Mouse (Mus musculus): ENCODE measurements around the gene Scfd2.

Gene Scfd2

DNA sequence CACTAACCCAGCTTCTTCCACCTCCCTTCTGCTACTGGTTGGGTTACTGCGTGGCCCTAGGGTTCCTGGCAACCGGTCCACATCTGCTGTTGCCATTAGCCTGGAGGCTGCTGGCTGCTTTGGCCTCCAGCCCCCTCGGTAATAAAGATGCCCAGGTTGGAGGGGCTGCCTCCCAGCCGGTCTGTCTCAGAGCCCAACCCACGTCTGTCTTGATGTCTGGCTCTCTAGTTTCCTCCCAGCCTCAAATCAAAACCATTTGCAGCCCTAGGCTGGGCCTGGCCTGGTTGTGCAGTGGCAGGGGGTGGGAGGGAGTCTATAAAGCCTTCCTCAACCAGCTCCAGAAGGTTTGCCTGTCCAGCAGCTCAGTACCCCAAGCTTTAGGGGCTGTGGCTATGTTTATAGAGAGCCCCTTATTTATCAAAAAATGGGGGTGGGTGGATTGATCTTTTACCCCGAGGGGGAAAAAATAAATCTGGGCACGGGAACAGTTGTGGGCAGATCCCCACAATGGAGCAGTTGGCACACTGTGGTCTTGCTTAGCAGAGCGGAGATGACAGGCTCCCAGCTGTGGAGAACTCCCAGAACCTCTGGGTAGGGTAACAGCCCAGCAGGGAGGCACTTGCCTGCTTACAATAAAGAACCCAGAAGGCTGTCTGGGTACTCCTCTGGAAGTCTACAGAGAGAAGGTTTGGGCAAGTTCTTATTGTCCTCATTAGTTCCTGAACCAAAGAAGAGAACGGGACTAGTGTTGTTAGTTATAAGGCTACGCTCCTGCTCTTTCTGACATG is 329.8 kb downstream of the Scfd2 start:
- no peak for DNase-seq (ENCODE audit: low spot score)

DNA sequence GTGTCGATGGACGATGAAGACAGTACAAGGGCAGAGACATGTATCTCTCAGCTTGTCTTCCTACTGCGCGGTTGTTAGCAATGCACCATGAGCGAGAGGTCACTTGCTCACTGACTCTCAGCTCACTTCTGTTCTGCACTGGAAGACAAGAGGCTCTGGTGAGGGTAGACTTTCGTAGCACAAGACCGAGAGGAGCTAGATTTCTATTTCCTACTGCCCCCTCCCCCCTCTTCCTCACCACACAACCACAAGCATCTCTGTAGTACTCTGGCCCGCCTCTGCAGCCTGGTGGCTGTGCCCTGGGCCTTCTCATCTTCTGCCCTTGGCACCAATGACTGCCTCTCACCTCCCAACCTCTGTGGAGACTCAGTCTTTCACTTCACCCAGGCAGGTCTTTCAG is 331.1 kb downstream of the Scfd2 start:
- no peak for DNase-seq (ENCODE audit: low spot score)

DNA sequence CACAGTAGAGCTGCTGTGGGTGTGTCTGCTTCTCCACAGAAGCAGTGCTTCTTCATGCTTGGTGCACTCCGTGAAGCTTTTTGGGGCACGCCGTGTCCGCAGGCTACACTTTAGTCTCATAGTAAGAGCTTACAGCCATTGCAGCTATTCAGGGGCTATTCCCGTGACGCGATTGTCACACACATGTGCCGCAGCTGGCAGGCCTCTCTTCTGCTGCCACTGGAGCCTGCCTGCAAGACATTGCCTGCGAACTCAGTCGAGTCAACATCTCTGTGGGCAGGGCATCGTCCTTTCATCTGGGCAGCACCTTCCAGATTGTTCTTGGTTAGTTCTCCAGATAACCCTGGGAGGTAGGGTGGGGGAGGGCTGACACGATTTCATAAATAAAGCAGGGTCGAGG is 331.8 kb downstream of the Scfd2 start:
- DNase-seq (ENCODE audit: low spot score) = no peak

DNA sequence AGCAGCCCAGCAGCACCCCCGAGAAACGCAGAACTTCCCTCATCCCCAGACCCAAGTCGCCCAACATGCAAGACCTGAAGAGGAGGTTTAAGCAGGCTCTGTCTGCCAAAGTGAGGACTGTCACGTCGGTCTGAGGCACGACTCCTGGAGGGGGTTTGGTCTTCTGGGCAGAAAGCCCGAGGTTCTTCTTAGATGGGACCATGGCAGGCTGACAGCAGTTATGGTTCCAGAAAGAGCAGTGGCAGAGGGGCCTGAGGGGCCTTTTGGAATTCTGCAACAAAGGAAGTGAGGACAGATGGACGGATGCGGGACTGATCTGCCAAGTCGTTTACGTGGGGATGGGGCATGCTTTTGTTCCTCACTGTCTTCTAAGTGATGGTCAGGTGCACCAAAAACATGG is 333.1 kb downstream of the Scfd2 start:
- DNase-seq (ENCODE audit: low spot score) = no peak

DNA sequence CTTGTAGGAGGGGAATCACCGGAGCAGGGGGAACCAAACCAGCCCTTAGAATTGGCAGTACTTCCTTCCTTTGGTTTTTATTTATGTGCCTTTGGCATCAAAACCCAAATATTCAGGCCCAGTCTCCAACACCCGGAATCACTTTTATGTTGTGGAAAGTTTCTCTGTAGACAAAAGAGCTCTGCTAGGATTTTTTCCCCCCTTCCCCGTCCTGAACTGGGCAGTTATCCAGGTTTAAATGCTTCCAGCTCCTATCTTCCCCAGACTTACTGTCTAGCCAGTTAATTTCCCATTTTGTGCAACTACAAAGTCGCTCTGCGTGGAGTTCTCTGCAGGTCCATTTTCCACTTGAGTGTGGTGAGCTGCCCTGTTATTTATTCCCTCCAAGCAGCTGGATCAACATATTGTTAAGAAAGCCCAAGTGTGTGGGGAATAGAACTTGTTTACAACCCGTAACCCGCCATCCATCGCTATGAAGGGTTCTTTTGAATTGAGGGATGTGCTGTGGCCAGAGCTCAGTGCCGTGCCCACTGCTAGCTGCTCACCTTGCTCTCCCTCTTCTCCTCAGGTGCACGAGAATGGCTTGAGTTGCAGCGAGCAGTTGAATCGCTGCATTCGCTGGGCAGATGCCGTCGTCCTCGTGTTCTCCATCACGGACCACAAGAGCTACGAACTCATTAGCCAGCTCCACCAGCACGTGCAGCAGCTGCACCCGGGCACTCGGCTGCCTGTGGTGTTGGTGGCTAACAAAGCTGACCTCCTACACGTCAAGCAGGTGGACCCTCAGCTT is 333.8 kb downstream of the Scfd2 start:
- no peak for DNase-seq (ENCODE audit: low spot score)

DNA sequence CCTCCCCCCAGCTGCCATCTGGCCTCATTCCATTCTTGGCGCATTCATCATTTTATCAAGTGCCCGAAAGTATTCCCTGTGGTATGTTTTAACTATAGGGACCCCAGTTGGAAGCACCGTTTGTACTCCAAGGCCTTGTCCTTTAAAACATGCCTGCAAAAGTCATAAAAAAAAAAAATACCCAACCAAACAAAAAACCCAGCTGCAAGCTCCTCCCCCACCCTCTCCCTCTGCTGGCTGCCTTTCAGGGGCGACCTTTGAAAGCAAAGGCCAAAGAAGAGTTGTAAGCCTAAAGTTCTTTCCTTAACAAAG is 335.3 kb downstream of the Scfd2 start:
- no peak for DNase-seq (ENCODE audit: low spot score)

DNA sequence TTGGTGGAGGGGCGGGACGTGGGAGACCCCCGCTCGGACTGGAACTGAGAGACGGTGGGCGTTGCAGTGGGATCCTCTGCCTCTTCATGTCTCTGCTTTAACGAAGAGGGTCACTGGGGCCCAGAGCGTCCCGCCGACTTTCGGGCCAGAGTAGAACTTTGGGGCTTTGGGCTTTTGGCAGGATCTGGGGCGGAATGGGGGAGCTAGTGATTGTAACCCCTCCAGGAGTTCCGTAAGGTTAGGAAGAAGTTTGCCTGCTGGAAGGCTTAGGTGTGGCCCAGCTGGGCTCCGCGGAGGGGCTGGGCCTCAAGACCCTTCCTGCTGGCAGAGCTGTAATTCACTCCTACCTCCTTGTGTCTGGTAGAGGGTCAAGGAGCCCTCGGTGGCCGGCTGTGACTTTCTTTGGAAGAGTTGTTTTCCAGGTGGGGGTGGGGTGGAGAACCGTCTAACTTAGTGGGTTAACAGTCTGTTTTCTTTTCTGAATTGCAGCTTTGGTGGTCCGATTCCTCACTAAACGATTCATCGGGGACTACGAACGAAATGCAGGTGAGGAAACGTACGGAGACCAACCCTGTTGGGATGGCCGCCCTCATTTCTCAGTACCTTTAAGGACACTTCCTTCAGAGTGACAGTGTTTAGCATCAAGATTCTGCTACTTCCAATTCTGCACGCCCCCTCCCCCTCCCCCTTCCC is 335.8 kb downstream of the Scfd2 start:
- DNase-seq (ENCODE audit: low spot score) = no peak

DNA sequence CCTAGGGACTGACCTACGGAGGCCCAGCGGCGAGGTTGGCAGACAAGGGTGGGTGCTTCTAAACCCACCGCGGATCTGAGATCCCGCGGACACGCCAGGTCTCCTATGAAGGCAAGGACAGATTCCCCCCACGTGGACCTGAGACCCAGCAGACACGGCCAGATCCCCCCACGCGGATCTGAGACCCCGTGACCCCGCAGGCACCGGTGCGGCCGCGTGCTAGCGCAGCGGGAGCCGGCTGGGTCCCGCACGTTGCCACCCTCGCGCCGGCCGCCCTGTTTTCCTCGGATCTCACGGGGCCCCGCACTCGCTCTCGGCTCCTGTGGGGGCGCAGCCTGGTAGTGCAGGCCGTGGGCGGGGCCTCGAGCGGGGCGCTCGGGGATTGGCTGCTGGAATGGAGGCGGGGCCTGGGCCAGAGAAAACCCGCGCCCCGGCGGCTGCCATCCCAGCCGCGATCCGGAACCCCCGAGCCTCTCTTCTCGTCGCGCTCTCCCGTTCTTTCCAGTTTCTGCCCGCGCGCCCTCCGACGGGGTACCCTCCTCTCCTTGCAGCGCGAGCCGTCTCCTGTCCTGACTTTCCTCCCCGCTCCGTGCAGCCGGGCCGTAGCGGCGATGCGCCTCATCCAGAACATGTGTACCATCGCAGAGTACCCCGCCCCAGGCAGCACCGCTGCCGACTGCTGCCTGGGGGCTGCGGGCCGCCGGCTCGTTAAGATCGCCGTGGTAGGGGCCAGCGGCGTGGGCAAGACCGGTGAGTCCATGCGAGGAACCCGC is 336.5 kb downstream of the Scfd2 start, which contains the start of gene Rasl11b:
TSS of gene Rasl11b (plus strand) at position 446 of the 773 bp plus-strand sequence.
- DNase-seq (ENCODE audit: low spot score) = peak; percentile 80

DNA sequence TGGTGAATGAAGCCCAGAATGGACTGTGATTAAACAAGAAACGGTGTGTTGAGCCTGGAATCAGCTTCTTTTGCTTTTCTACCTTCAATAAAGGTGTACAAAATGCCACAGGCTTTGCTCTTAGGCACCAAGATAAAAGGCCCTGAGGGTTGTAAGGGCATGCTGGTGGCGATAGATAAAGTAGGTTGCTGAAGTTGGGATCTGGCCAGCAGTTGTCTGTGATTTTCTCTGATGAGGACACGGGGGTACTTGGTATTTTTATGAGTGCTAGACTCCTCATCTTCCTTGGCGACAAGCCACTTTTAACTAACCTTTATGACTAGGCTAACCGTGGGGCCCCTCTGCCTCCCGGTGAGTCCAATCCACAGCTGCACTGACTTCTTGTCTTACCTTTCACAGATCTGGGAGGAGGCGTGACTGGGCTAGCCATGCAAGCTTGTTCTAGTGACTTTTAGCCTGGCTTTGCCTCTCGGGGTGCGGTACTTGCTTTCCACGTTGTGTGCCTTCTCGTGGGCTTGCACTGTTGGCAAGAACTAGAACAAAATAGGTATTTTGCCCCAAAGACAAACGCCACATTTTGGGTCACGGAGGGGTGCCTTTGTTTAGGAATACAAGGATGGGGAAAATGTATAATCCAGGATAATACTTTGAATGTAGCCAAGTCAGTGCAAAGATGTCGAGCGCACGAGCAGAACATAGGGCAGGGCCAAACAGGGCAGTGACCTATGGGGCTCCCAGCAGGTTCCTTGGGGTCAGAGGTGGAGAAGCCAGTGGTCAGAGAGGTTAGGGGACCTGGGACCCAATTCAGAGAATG is 337.3 kb downstream of the Scfd2 start:
- peak; percentile 10 for DNase-seq (ENCODE audit: low spot score)

DNA sequence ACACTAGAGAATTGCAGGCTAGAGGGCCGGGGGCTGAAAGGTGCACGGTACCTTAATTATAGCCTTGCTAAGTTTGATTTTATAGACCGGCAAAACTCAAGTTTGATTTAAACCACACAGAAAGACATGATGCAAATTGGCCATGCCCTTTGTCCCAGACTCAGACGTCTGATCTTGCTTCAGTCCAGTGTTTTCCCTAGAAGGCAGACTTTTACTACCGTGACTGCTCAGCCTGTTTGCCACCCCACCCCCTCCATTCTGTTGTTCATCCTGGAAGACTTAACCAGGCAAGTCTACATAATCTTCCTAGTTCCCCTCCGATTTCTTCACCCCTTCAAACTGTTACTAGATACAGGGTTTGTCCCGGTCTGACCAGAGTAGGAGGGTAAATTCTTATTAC is 337.9 kb downstream of the Scfd2 start:
- no peak for DNase-seq (ENCODE audit: low spot score)

DNA sequence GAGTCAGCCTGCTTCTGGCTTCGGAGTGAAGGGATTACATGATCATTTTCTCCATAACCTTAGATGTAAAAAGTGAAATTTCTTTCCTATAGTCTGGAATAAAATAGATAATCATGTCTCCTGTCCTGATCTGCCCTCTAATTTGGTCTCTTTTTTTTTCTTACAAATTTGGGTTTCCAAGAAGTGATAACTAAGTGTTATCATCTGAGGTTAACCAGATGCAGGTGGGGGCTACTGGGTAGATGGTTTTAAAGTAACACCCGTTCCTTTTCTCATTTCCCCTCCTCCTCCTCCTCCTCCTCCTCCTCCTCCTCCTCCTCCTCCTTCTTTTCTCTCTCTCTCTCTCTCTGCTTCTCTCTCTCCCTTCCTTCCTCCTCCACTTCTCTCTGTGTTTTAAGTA is 338.6 kb downstream of the Scfd2 start:
- no peak for DNase-seq (ENCODE audit: low spot score)

DNA sequence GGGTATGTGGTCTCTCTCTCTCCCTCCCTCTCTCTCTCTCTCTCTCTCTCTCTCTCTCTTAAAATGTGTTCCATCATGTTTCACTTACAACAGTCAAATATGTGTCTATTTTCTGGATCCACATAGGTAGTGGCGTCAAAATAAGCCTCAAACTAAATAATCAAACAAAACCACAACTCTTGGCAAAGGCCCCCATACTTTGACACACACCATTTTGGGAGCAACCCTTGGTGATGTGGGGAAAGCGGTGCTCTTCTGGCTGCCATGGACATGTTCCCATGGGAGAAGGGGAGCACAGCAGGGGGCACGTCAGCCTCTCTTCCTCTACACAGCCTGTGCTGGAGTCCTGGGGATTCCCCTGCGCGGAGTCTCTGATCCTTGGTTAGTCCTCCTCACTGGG is 340.6 kb downstream of the Scfd2 start:
- no peak for DNase-seq (ENCODE audit: low spot score)

DNA sequence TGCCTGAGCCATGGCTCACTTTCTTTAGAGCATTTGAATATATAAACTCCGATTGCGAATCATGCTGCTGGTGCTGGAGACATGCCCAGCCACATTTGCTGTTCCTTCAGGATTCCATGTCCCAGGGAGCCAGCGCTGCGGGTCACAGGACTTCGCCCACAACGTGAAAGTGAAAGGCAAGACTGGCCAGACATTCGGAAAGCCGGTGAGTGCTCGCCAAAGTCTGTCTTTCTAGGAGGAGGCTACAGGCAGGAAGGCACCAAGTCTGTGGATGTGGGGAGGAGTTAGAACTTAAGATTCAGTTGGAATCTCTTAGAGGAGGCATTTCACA is 341.4 kb downstream of the Scfd2 start:
- no peak for DNase-seq (ENCODE audit: low spot score)

DNA sequence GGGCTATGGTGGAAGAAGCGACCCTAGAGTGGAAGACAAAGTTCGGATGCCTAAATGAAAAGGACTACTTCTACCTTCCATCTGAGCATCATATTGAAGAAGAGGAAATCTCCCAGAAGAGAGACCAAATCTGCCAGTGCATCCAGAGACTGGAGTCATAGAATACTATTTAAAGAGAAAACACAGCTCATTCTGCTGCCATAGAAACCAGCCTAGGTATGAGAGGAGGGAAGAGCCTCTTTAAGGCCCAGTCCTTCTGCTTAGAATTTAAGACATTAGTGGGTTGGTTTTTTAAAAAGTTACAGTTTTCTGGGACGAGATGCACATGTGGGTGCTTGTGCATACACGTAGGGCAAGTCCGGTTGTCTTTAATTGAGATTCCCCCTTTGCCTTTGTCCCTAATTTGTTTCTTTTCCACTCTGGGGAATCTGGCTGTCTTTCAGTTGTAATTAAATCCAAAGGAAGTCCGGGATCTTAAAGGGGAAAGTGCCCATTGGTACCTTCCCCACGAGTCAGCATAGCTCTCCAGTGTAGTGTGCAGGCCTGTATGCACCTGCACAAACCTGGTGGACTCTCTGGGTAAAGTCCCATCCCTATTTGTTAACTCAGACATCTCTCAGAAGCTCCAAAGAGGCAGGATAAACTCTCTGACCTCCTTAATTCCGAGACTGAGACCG is 341.9 kb downstream of the Scfd2 start:
- no peak for DNase-seq (ENCODE audit: low spot score)

DNA sequence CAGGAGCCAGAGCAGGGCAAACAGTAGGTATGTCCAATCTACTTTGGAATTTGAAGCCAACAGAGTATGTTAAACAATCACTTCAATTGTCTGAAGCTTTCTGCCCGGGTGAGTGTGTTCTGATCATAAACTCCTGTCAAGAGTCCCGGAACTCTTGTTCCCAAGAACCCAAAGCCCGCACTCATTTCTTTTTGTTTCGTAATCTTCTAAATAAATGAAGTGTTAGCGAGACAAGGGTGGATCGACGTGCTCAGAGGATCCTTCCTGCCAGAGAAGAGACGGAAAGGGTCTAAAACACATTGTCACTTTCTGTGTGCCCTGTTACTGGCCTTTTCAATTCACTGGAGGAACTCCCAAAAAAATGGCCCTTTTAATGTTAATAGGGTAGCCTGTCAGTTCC is 342.7 kb downstream of the Scfd2 start:
- no peak for DNase-seq (ENCODE audit: low spot score)

DNA sequence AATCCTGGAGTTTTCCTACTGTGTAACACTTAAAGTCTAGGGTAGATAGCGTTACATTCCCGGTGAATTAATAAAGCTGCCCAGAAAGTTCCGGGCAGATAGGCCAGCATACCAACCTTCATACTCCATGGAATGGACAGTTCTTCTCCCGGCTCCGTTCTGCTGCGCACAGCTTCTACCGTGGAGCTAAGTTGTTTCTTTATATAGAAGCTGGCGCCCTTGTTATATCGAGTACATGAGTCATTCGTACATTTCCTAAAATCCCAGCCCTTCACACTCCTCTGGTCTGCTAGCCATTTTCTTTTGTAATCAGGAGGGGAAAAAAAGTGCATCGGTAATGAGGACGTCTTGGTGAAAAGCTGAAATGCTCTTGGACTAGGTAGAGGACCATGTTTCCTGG is 343.5 kb downstream of the Scfd2 start:
- no peak for DNase-seq (ENCODE audit: low spot score)

DNA sequence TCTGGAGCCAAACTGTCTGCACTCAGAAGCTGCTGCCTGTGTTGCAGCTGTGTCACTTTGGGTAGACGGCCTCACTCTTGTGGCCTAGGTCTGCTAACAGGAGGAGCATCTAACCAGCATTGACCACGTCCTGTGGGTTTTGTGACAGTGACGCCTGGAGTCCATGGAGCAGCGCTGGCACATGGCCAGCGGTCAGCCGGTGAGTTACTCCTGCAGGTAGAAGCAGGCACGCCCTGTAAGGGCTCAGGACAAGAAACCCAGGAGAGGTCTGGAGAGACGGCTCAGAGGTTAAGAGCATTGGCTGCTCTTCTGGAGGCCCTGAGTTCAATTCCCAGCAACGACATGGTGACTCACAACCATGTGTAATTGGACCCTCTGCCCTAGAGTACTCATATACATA is 347.0 kb downstream of the Scfd2 start:
- no peak for DNase-seq (ENCODE audit: low spot score)

DNA sequence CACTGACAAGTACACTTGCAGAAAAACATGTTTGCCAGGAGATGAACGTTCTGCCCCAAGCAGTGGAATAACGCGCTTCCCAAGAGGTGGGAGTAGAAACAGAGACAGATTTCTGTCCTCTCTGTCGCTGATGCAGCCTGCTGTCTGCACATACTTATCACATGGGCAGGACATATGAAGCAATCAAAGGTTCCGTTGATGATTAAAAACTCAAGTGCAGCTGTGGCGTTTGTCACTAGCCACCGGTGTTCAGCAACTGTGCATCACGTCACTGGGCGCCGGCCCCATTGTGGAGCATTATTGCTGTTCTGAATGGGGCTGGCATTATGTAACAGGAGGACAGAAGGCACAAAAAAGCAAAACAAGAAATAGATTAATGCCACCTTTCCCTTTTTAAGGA is 348.4 kb downstream of the Scfd2 start:
- no peak for DNase-seq (ENCODE audit: low spot score)

DNA sequence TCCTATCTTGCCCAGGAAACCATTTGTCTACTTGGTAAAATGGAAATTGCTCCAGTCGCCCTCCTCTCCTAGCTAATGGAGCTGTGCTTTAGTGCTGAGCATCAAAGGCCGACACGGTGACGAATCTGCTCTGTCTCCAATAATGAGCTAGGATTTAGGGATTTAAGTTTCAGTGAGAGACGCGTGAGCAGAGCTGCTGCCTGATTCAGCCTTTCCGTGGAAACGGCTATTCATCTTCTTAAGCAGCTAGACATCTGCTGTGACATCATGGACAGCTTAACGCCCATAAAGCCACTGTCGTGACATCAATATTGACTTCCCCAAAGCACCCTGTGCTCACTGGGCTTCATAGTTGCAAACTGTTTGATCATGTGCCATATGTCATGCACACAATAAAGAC is 351.3 kb downstream of the Scfd2 start:
- no peak for DNase-seq (ENCODE audit: low spot score)

DNA sequence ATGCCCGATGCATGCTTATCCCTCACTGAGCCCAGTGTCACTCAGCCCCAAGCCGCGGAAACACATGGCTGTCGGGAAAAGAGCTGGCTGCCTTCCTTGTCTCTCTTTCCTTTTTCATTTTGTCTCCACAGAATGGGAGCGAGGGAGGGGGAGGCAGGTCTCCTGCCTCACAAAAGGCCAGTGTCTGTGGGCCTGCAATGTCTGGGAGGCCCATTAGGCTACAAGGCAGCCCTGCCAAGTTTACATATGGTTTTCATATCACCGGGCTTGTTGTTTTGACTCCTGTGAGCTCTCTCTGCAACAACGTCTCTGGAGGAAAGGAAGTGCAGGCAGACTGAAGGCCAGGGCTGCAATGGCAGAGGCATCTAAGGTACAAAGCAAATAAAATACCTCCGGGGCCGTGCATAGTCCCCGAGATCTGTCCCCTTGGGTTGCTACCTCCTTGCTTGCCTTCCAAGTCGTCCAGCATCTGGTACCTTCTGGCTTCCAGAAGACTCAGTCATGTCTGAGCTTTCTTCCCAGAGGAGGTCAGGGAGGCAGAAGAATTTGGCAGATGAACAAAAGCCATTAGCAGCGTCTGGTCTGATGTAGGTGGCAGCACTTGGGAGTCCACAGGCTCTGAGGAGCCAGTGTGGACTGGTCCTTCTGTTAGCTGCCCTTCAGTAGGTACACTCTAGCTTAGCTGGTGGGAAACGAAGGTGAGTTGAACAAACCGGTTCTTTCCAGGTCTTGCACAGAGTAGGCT is 355.9 kb downstream of the Scfd2 start:
- no peak for DNase-seq (ENCODE audit: low spot score)

All from c-Kit-positive CD71-positive TER-119-positive erythroid progenitor cells, embryonic 14.5 days (primary cell).